Comparison of ENCODE assay signal across 8 mouse cellular contexts in the genomic region with DNA sequence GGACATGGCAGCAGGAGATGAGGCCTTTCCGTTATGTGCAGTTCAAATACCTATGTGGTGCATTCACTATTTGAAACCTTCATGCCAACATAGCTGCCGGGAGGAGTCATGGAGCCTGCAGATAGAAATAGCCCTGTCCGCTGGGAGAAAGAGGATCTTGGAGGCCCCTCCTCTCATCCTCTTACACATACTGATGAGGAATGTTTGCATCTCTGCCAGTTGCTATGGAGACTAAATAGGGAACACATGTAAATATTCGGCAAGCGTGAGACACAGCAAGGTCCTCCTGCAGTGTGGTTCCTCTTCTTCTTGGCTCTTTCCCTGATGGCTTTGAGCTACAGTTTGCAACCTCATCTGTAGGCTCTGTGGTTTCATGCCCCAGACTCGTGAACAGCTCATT. TPM values are rescaled to one million over a fixed set of nuclear protein-coding genes. Genes with fewer than 3 reads are reported as not detected.
A peak's percentile ranks its signal among the peaks of the same experiment; 100 is the strongest.
DNase-seq lines count a peak whose midpoint lies in the region; ATAC-seq lines count a peak whose summit lies in the region.

No protein-coding gene starts in this region.

- ATAC-seq in forebrain, embryonic 13.5 days, result peak; percentile 92

- 47% methylated on average over 6 of the region's 6 CpGs for WGBS in forebrain, embryonic 13.5 days
- WGBS in forebrain, embryonic 10.5 days, result 72% methylated on average over 6 of the region's 6 CpGs
- WGBS in midbrain, embryonic 10.5 days, result 47% methylated on average over 6 of the region's 6 CpGs

- no peaks in the 10 kb centered on the region for H3K36me3 ChIP-seq in forebrain, embryonic 13.5 days (ENCODE audit: poor library complexity, severe bottlenecking)
- H3K36me3 ChIP-seq in forebrain, embryonic 10.5 days (replicated peaks), result no peaks in the 10 kb centered on the region
- no peaks in the 10 kb centered on the region for H3K36me3 ChIP-seq in midbrain, embryonic 10.5 days

- no peak for DNase-seq in forebrain, embryonic 10.5 days (ENCODE audit: extremely low spot score, low spot score)
- DNase-seq in adipocyte (ENCODE audit: low spot score), result peak; percentile 64
- peak; percentile 16 for DNase-seq in gastrocnemius, postnatal 25 days
- peak; percentile 39 to 46 for DNase-seq in left cerebral cortex, adult 18-20 months (ENCODE audit: low spot score in 2 of 2)
- DNase-seq in midbrain, embryonic 10.5 days (ENCODE audit: low spot score), result peak; percentile 26
- DNase-seq in yolk sac, embryonic 10.5 days (ENCODE audit: low spot score), result no peak
- DNase-seq in kidney, adult 18-20 months, result no peak

- H3K9me3 ChIP-seq in forebrain, embryonic 13.5 days (replicated peaks), result no peaks in the 10 kb centered on the region
- no peaks in the 10 kb centered on the region for H3K9me3 ChIP-seq in forebrain, embryonic 10.5 days
- no peaks in the 10 kb centered on the region for H3K9me3 ChIP-seq in midbrain, embryonic 10.5 days (replicated peaks)

- no peak overlapping the region for H3K27ac ChIP-seq in forebrain, embryonic 13.5 days
- no peak overlapping the region for H3K27ac ChIP-seq in forebrain, embryonic 10.5 days
- H3K27ac ChIP-seq in midbrain, embryonic 10.5 days (replicated peaks), result no peak overlapping the region

- H3K27me3 ChIP-seq in forebrain, embryonic 13.5 days, result no peaks in the 10 kb centered on the region
- no peaks in the 10 kb centered on the region for H3K27me3 ChIP-seq in forebrain, embryonic 10.5 days (ENCODE audit: poor library complexity, severe bottlenecking)
- no peaks in the 10 kb centered on the region for H3K27me3 ChIP-seq in midbrain, embryonic 10.5 days (ENCODE audit: low read depth, poor library complexity, severe bottlenecking)

- H3K4me3 ChIP-seq in forebrain, embryonic 13.5 days, result no peak overlapping the region
- H3K4me3 ChIP-seq in forebrain, embryonic 10.5 days, result no peak overlapping the region
- H3K4me3 ChIP-seq in midbrain, embryonic 10.5 days, result no peak overlapping the region

- H3K4me2 ChIP-seq in forebrain, embryonic 13.5 days, result no peak overlapping the region

- no peak overlapping the region for H3K9ac ChIP-seq in forebrain, embryonic 13.5 days

- H3K4me1 ChIP-seq in forebrain, embryonic 13.5 days, result peaks cover 10% of the 10 kb centered on the region
- peaks cover 21% of the 10 kb centered on the region for H3K4me1 ChIP-seq in forebrain, embryonic 10.5 days
- peaks cover 14% of the 10 kb centered on the region for H3K4me1 ChIP-seq in midbrain, embryonic 10.5 days

RNA-seq across cellular contexts. Expression of gene Cd44, which starts 42.5 kb away (rescaled TPM):
- polyA plus RNA-seq in forebrain, embryonic 13.5 days (2015; fragmentation: Nextera tagmentation; extraction: Ambion mirVana), result 1.2 and 1.6 TPM in 2 replicates
- 2.3 and 2.8 TPM in 2 replicates for polyA plus RNA-seq in forebrain, embryonic 10.5 days (2016; fragmentation: Nextera tagmentation; extraction: Ambion mirVana)
- 1 to 10 TPM; 6.1 to 6.5 TPM for total RNA-seq in gastrocnemius, postnatal 25 days (2021)
- total RNA-seq in left cerebral cortex, adult 18-20 months (2021), result 1 to 10 TPM; 3.2 to 4.7 TPM
- polyA plus RNA-seq in midbrain, embryonic 10.5 days (2016; fragmentation: Nextera tagmentation; extraction: Ambion mirVana), result 2.9 and 3.4 TPM in 2 replicates

Comparison
In these comparisons a context has a peak if more than half of its experiments do, and no peak if none do; other contexts are left out.
1. DNase-seq: peak in adipocyte (single experiment), gastrocnemius, postnatal 25 days (single experiment), left cerebral cortex, adult 18-20 months (2 of 2) and midbrain, embryonic 10.5 days (single experiment); none in forebrain, embryonic 10.5 days (single experiment), yolk sac, embryonic 10.5 days (single experiment) and kidney, adult 18-20 months (single experiment).